ENCODE assay signal across 24 mouse cellular contexts in the genomic region with DNA sequence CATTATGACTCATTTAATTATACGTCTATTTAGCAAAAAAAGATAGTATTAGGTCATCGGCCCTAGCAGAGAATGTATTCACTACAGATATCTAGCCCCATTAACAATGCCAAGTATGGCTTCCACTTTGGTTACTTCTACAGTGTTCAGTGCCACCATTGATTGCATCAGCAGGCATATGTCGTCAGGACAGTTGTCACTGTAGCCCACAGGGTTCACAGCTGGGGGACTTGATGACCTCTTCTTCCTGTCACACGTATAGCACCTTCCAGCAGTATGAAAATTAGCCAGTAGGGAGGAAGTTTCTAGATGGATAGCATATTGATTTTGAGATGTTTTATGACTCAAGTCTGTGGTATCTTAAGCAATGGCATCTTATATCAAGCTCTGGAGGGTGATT.
"Had no signal": no experiment of that assay in that cellular context is flagged by ENCODE, and none has a peak within 500 bp of the region (broad histone marks: within the 10 kb centered on the region; RNA-seq: fewer than 3 reads in every experiment).

No protein-coding gene starts in this region.

- H3K4me1 ChIP-seq: limb, embryonic 10.5 days; limb, embryonic 13.5 days; neural tube, embryonic 12.5 days; neural tube, embryonic 15.5 days had no signal

- H3K4me2 ChIP-seq: limb, embryonic 13.5 days; liver, embryonic 12.5 days; liver, embryonic 15.5 days; lung, embryonic 15.5 days; midbrain, embryonic 11.5 days; neural tube, embryonic 12.5 days; neural tube, embryonic 15.5 days had no signal

- H3K27me3 ChIP-seq: limb, embryonic 13.5 days; liver, embryonic 12.5 days; liver, embryonic 15.5 days; lung, embryonic 15.5 days; neural tube, embryonic 12.5 days; neural tube, embryonic 15.5 days had no signal

- H3K9ac ChIP-seq: limb, embryonic 13.5 days; liver, embryonic 12.5 days; liver, embryonic 15.5 days; lung, embryonic 15.5 days; neural tube, embryonic 12.5 days; neural tube, embryonic 15.5 days had no signal

- H3K36me3 ChIP-seq: limb, embryonic 10.5 days; limb, embryonic 13.5 days; liver, embryonic 12.5 days; liver, embryonic 15.5 days; lung, embryonic 15.5 days; neural tube, embryonic 12.5 days; neural tube, embryonic 15.5 days had no signal

- DNase-seq: kidney, adult 18-20 months; kidney, postnatal 25 days; layer of hippocampus, postnatal 36 days; liver; lung, adult 18-20 months; lung, postnatal 10 days; lung, postnatal 36 days; midbrain, embryonic 14.5 days; right cerebral cortex, adult 18-20 months; right cerebral cortex, postnatal 14 days; right cerebral cortex, postnatal 4 days; thymus, adult 2 months; thymus, postnatal 14 days; thymus, postnatal 4 days had no signal

- H3K9me3 ChIP-seq: limb, embryonic 10.5 days; limb, embryonic 13.5 days; liver, embryonic 12.5 days; liver, embryonic 15.5 days; lung, embryonic 15.5 days; neural tube, embryonic 12.5 days; neural tube, embryonic 15.5 days had no signal

- H3K27ac ChIP-seq: kidney, postnatal 0 days; limb, embryonic 10.5 days; limb, embryonic 13.5 days; liver, embryonic 12.5 days; liver, embryonic 15.5 days; lung, embryonic 15.5 days; neural tube, embryonic 12.5 days; neural tube, embryonic 15.5 days; stomach, postnatal 0 days had no signal

- ATAC-seq: liver, embryonic 12.5 days had no signal

- H3K4me3 ChIP-seq: limb, embryonic 10.5 days; limb, embryonic 13.5 days; liver, embryonic 12.5 days; liver, embryonic 15.5 days; lung, embryonic 15.5 days; neural tube, embryonic 12.5 days; neural tube, embryonic 15.5 days had no signal
